Mouse (Mus musculus): ENCODE measurements around the gene Vps8. TPM values are rescaled to one million over a fixed set of nuclear protein-coding genes. Genes with fewer than 3 reads are reported as not detected.
A peak's percentile ranks its signal among the peaks of the same experiment; 100 is the strongest.

Vps8 gene
- total RNA-seq, 2 experiments from 2014 or later: 23.6 to 24.4 TPM

DNA sequence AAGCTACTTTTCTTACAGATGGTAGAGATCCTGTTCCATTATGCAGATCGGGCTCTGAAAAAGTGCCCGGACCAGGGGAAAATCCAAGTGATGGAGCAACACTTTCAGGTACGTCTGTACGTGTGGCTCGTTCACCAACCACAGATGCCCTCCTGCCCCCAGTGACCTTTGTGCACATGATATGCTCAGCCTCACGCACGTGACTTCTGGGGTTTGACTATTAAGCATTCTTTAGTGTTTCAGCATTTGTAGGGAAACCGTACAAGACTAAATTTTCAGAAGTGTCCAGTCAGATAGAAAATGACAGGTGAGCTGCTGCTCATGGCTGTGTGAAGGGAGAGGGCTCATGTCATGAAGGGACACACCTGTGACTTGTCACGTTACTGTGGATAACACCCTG, 55.5 kb downstream of the Vps8 start:
- no peak for DNase-seq

GRCm38 (mm10) chr16:21483803-21484202, 60.9 kb downstream of the Vps8 start:
- DNase-seq: no peak

DNA sequence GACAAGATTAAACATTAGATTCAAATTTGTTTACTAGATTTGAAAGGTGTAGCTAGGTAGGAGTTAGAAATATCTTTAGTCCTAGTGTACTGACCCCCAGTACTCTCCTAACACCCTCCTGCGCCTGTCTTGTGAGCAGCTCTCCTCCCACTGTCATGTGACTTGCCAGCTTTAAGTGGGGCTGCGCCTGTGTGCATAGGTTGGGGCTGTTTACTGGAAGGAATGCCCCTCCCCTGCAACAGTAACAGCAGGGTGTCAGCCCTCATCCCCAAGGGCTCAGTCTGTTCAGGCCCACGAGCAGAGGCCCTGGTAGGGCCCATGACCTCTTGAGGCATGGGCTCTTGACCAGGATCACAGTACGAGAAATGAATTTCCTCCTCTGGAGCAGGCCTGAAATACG, 62.8 kb downstream of the Vps8 start:
- DNase-seq: no peak

DNA sequence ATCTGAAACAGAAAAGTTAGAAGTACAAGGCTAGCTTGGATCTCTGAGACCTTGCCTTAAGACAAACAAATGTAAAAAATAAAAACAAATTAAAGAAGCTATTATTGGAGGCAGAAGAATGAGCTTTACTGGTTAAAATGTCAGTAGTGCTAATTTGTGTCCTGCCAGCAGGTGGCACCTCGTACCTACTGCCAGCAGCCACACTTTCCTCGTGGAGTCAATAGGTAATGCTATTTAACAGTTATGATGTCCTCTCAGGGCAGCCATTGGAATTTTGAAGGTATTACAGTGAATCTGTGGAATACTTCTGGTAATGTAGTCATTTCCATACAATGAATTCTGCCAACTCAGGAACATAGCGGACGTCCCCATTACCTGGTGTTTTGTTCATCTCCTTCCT, 65.5 kb downstream of the Vps8 start:
- peak; percentile 57 to 67 for DNase-seq

DNA sequence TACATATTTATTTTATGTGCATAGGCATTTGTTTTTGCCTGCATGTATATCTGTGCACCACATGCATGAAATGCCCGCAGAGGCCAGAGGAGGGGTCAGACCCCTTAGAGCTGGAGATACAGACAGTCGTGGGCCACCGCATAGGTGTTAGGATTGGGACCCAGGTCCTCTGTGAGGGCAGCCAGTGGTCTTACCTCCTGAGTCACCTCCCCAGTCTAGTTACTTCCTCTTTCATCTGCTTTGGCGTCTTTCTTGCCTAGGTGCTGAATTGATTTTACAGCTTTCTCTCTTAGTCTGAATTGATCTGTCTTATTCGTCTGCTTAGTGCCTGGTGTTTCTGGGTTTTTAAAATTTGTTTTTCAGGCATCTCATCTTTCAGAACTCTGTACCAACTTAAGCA, 69.4 kb downstream of the Vps8 start:
- DNase-seq: no peak

DNA sequence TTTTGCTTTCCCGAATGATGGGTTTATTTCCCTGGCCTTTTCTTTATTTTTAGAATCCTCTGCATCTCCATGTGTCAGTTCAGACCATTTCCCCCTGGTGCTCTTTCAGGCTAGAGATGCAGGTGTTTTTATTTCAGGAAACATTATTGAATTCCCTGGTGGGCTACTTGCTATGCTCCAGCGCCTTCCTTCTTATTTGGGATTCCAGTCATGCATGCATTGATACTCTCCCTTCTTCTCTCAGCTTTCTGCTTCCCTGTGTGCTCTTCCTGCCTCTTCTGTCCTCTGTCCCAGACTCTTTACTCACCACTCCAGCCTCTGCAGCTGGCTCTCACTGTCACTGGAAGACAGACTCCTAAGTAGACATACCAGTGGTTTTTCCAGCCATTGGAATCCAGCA, 70.0 kb downstream of the Vps8 start:
- DNase-seq: no peak

DNA sequence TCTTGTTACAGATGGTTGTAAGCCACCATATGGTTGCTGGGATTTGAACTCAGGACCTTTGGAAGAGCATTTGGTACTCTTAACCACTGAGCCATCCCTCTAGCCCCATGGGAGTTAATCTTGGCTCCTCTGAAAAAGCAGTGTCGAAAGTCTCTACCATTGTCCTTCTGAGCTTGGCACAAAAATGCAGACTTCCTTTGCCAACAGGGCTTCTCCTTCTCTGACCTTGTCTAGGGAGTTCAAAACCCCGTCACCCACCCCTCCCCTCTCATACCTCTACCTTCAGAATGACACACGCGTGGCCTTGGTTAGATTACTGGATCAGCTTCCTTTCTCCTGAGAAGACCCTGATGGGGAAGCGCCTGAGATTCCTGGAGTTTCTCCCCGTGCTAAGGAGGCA, 71.8 kb downstream of the Vps8 start:
- peak in 1 of 2 experiments; percentile 46 for DNase-seq

DNA sequence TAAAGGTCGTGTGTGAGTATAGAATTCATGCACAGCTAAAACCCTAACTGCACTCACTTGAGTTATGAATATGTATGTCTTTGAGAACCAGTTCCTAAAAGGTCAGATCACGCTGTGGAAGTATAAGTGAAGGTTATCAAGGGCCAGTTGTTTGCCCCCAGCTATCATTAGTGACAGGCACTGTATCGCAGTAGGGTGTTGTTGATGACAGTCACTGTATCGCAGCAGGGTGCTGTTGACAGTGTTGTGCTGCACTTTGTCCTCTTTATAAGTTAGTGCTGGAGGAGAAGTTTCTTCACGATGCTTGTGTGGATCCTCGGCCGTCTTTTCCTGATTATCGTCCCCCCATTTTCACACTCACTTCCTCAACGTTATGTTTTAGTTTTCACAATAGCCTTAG, 73.9 kb downstream of the Vps8 start:
- DNase-seq: no peak

GRCm38 (mm10) chr16:21497627-21498026, 74.7 kb downstream of the Vps8 start:
- DNase-seq: no peak

- DNase-seq: peak in 1 of 2 experiments; percentile 5
Measured at GRCm38 (mm10) chr16:21498984-21499383, 76.1 kb downstream of the Vps8 start.

GRCm38 (mm10) chr16:21499656-21500055, 76.7 kb downstream of the Vps8 start:
- DNase-seq: no peak

- DNase-seq: no peak
Measured at GRCm38 (mm10) chr16:21518833-21519232, 95.9 kb downstream of the Vps8 start.

GRCm38 (mm10) chr16:21519785-21520184, 96.9 kb downstream of the Vps8 start:
- DNase-seq: no peak

GRCm38 (mm10) chr16:21523738-21524137, 100.8 kb downstream of the Vps8 start:
- no peak for DNase-seq

DNA sequence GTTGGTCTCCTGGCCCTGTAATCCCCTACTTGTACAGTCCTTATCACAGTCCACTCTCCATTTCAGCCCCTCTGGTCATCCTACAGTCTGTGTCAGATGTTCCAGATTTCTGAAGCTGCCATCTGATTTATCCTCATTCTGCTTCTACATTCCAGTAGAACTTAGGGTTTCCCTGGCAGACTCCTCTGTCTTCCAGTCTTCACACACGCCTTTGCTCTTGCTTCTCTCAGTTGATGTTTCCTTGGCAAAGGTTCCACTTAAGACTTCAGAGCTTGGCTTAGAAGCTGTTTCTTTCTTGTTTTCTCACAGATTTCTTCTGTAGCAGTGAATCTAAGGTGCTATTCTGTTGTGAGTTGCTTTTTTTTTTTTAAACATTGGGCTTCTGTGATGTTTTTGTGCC, 102.5 kb downstream of the Vps8 start:
- no peak for DNase-seq

GRCm38 (mm10) chr16:21527271-21528007, 104.5 kb downstream of the Vps8 start:
- DNase-seq: no peak

- DNase-seq: no peak
Measured at GRCm38 (mm10) chr16:21533503-21533902, 110.6 kb downstream of the Vps8 start.

- DNase-seq: no peak
Measured at GRCm38 (mm10) chr16:21536240-21537005, 113.5 kb downstream of the Vps8 start.

- no peak for DNase-seq
Measured at GRCm38 (mm10) chr16:21537312-21537711, 114.4 kb downstream of the Vps8 start.

GRCm38 (mm10) chr16:21538889-21539288, 116.0 kb downstream of the Vps8 start:
- no peak for DNase-seq

- DNase-seq: no peak
Measured at GRCm38 (mm10) chr16:21542559-21542958, 119.6 kb downstream of the Vps8 start.

- no peak for DNase-seq
Measured at GRCm38 (mm10) chr16:21547446-21547845, 124.5 kb downstream of the Vps8 start.

GRCm38 (mm10) chr16:21549751-21550150, 126.8 kb downstream of the Vps8 start:
- peak in 1 of 2 experiments; percentile 9 for DNase-seq

GRCm38 (mm10) chr16:21550453-21550852, 127.5 kb downstream of the Vps8 start:
- DNase-seq: no peak

Data from adrenal gland, postnatal 36 days (tissue).